Mouse (Mus musculus): Measurements from ENCODE around the gene Mcm10. TPM values are rescaled to one million over a fixed set of nuclear protein-coding genes. Genes with fewer than 3 reads are reported as not detected.
"Not testable (repeated sequence)": the region's sequence is repeated elsewhere in the genome, so short reads cannot be mapped to it uniquely, and the experiment has no call there.

Gene Mcm10
- polyA plus RNA-seq, 1 experiment from 2014 or later, result 77.2 TPM

- H3K4me3 ChIP-seq (ENCODE audit: low read depth, low read length); H3K4me1 ChIP-seq (replicated peaks; ENCODE audit: control insufficient read depth, insufficient read depth, low read length); H3K27ac ChIP-seq (ENCODE audit: low read depth, low read length); H3K27me3 ChIP-seq (replicated peaks; ENCODE audit: control insufficient read depth, insufficient read depth, low read length); H3K9ac ChIP-seq (ENCODE audit: low read depth, low read length); H3K9me3 ChIP-seq (ENCODE audit: control insufficient read depth, low read length); ATAC-seq (replicated peaks; ENCODE audit: low FRiP score); H3K4me2 ChIP-seq; H3K36me3 ChIP-seq (ENCODE audit: control insufficient read depth, insufficient read depth, low read length); DNase-seq (ENCODE audit: low spot score): not testable (repeated sequence)
- 77% methylated on average over 8 of the region's 8 CpGs for WGBS
These were observed 62.9 kb downstream of the Mcm10 start for GRCm38 (mm10) chr2:4949691-4950090.

DNA sequence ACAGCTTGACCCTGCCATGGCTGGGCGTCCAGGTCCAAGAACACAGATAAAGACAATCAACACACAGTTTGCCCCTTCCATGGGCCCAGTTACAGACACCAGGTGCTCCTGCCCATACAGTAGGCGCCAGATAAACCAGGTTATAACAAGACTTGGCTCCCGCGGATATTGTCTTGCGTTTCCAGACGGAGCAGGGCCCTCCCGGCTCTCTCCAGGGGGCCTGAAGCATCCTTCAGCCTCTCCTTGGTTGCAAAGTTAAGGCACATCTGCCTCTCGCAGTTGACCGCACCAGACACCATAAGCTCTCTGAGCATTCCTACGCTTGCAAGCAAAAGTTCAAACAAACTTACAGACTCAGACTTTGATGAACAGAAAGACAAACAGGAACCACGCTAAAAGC is 71.7 kb downstream of the Mcm10 start:
- Histone ChIP-seq H3K4me1 (replicated peaks; ENCODE audit: control insufficient read depth, insufficient read depth, low read length) (no peaks in the 10 kb centered on the region), H3K9ac (ENCODE audit: low read depth, low read length) (no peak overlapping the region), H3K36me3 (ENCODE audit: control insufficient read depth, insufficient read depth, low read length) (peaks cover 2% of the 10 kb centered on the region; the same call in 1 of the 2 replicates), H3K27ac (ENCODE audit: low read depth, low read length) (no peak overlapping the region), H3K9me3 (ENCODE audit: control insufficient read depth, low read length) (no peaks in the 10 kb centered on the region), H3K27me3 (replicated peaks; ENCODE audit: control insufficient read depth, insufficient read depth, low read length) (no peaks in the 10 kb centered on the region), H3K4me3 (ENCODE audit: low read depth, low read length) (no peak overlapping the region), H3K4me2 (no peak overlapping the region)
- no peak for DNase-seq (ENCODE audit: low spot score)
- ATAC-seq (replicated peaks; ENCODE audit: low FRiP score), result no peak
- WGBS, result 83% methylated on average over 11 of the region's 11 CpGs

Other genes starting within 250 kb of the Mcm10 start
- 65.3 and 71.2 TPM in 2 replicates for gene Sephs1, start 131.2 kb downstream of the Mcm10 start, polyA plus RNA-seq (2014; fragmentation: Nextera tagmentation; extraction: Ambion mirVana)
- 42.1 and 45.1 TPM in 2 replicates for gene Phyh, start 93.8 kb downstream of the Mcm10 start, polyA plus RNA-seq (2014; fragmentation: Nextera tagmentation; extraction: Ambion mirVana)
- not detected in 2 replicates for gene Ucma, start 36.7 kb downstream of the Mcm10 start, polyA plus RNA-seq (2014; fragmentation: Nextera tagmentation; extraction: Ambion mirVana)
- 18.7 and 21.8 TPM in 2 replicates for gene Optn, start 51.3 kb upstream of the Mcm10 start, polyA plus RNA-seq (2014; fragmentation: Nextera tagmentation; extraction: Ambion mirVana)
- 21.7 and 22.5 TPM in 2 replicates for gene Ccdc3, start 125.0 kb upstream of the Mcm10 start, polyA plus RNA-seq (2014; fragmentation: Nextera tagmentation; extraction: Ambion mirVana)

Measured in liver, embryonic 11.5 days (tissue).